Mouse (Mus musculus) cortical plate, adult 2 months (tissue): ENCODE measurements at regions not wholly inside any gene's neighbourhood (a gene's known extent, or its start where the extent isn't known, plus 50 kb on each side); places are given as distances from the start of the nearest gene placed in this dataset.

Source experiments
- H3K27ac ChIP-seq: fragments of 200-500 bp; 2 replicates; pipeline ENCODE4 v1.5.1; 2012; ENCODE audit warnings: low read length, control low read depth, inconsistent platforms; ENCODE audit not compliant: insufficient read depth
- H3K4me1 ChIP-seq: fragments of 200-500 bp; 2 replicates; pipeline ENCODE4 v1.6.1; 2011; ENCODE audit warnings: low read length; ENCODE audit not compliant: control insufficient read depth, insufficient read depth
- H3K4me3 ChIP-seq: fragments of 200-500 bp; 2 replicates; pipeline ENCODE4 v1.5.1; 2011; ENCODE audit warnings: mild to moderate bottlenecking, low read length, control low read depth; ENCODE audit not compliant: insufficient read depth
- CTCF ChIP-seq: fragments of 200-500 bp; IDR thresholded peaks from 2 replicates; pipeline ENCODE4 v1.5.1; 2011; ENCODE audit warnings: mild to moderate bottlenecking, control low read depth, low read length; ENCODE audit not compliant: insufficient read depth; ENCODE audit errors: extremely low read depth
- POLR2A ChIP-seq: fragments of 200-500 bp; IDR thresholded peaks from 2 replicates; pipeline ENCODE4 v1.6.1; 2011; ENCODE audit warnings: mild to moderate bottlenecking, low read length, control low read depth; ENCODE audit not compliant: insufficient read depth; ENCODE audit errors: extremely low read depth

- TF ChIP-seq POLR2A (no peak), CTCF (no peak)
- no peaks in the 10 kb centered on the region for H3K4me1 ChIP-seq
- no peak overlapping the region for H3K27ac ChIP-seq
- no peak overlapping the region for H3K4me3 ChIP-seq
These were observed 80.7 kb downstream of the Tnfsf18 start for GRCm38 (mm10) chr1:161575171-161575570.

- Histone ChIP-seq H3K4me3 (no peak overlapping the region), H3K4me1 (no peaks in the 10 kb centered on the region), H3K27ac (no peak overlapping the region)
- no peak for TF ChIP-seq POLR2A
- TF ChIP-seq CTCF = no peak
These were observed 76.3 kb downstream of the Tnfsf18 start for GRCm38 (mm10) chr1:161570762-161571161.

DNA sequence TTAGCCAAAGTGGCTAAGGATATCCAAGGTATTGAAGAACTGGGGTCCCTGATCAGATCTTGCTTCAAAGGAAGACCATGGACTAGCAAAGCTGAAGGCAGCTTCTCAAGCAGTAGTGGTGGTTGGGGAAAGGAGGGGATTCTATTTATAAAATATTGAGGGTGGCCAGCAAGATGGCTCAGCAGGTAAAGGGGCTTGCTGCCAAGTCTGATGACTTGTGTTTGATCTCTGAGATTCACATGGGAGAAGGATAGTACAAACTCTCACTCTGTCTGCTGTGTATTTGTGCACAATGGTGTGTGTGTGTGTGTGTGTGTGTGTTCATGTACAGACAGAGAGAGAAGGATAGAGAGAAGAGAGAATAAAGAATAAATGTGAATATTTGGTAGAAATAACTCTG, 73.4 kb downstream of the Tnfsf18 start:
- no peak overlapping the region for H3K27ac ChIP-seq
- no peak for TF ChIP-seq POLR2A
- TF ChIP-seq CTCF = no peak
- no peak overlapping the region for H3K4me3 ChIP-seq
- H3K4me1 ChIP-seq = no peaks in the 10 kb centered on the region

- Histone ChIP-seq H3K27ac (no peak overlapping the region), H3K4me3 (no peak overlapping the region), H3K4me1 (no peaks in the 10 kb centered on the region)
- no peak for TF ChIP-seq POLR2A
- no peak for TF ChIP-seq CTCF
These were observed 65.9 kb downstream of the Tnfsf18 start for GRCm38 (mm10) chr1:161560368-161560767.
